Mouse (Mus musculus): ENCODE results near the gene Vldlr. TPM values are rescaled to one million over a fixed set of nuclear protein-coding genes. Genes with fewer than 3 reads are reported as not detected.

Gene Vldlr
- total RNA-seq (2014; fragmentation: Nextera tagmentation) (not detected in 2 replicates), total RNA-seq (2017) (0.06 and 0.16 TPM in 2 replicates), polyA plus RNA-seq (2012) (not detected in 2 replicates)

DNA sequence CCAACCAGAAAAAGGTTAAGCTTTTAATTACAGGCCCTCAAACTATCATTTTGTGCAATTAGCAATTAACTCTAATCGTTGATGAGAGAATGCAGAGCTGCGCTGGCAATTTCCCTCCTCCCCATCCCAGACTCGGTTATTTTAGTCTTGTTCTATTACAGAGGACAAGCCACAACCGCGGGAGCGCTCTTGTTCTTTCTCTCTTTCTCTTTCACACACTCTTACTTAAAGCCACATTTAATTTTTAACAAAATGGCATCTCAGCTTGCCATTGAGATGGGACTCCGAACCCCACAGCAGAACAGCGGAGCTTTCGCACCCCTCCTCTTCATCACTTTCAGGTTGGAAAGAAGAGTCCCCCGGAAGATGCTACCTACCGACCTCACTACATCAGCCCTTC lies at the start of gene Vldlr:
TSS of gene Vldlr (plus strand) at position 167 of the 400 bp plus-strand sequence.
- Histone ChIP-seq H3K4me1 (ENCODE audit: insufficient read depth, low read depth, low read length) (no peaks in the 10 kb centered on the region), H3K36me3 (replicated peaks) (no peaks in the 10 kb centered on the region), H3K4me3 (ENCODE audit: low read depth, low read length) (no peak within 1 kb of the TSS), H3K9me3 (replicated peaks) (peaks cover 26% of the 10 kb centered on the region), H3K27me3 (ENCODE audit: insufficient read depth, low read length) (no peaks in the 10 kb centered on the region)
- DNase-seq (ENCODE audit: low spot score), result no peak
- no peak for ATAC-seq (ENCODE audit: extremely low read depth, insufficient number of reproducible peaks, low FRiP score, poor library complexity, severe bottlenecking)
- TF ChIP-seq GATA1 (IDR thresholded peaks at IDR 0.05; ENCODE audit: borderline replicate concordance, low read length) (no peak), CTCF (IDR thresholded peaks at IDR 0.05; ENCODE audit: low read depth, low read length) (no peak), TAL1 (conservative IDR thresholded peaks at IDR 0.05; ENCODE audit: low read depth, low read length) (no peak), GATA2 (IDR thresholded peaks at IDR 0.05; ENCODE audit: borderline replicate concordance, low read depth, low read length) (no peak), POLR2AphosphoS5 (IDR thresholded peaks at IDR 0.05; ENCODE audit: insufficient replicate concordance, low read depth, low read length) (no peak)

DNA sequence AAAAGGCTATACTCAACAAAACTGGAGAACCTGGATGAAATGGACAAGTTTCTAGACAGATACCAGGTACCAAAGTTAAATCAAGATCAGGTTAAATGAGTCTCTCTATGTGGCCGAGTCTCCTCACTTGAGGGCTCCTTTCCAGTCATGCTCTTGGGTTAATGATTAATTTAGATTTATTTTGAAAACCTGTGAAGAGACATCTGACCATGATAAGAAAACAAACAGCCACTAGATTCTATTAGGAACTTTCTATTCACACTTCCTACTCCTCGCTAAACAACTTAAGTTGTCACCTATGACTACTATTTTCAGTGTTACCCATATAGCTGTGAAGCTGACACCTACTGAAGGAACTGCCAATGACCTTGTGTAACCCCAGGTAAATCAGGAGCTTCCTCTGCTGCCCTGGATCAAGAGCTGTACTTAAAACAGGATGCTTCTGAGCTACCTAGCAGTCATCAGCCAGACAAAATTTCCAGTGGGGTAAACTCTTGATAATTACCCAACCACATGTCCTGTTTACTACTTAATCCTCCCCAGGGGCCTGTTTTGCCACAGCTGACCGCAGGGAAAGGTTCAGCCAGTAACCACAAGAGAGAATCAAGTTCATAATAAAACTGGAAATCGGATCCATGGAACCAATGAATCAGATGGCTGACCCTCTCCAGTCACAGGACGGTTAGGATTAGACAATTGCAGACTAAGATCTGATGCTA lies 48.5 kb upstream of the Vldlr start:
- no peak overlapping the region for H3K4me3 ChIP-seq (ENCODE audit: low read depth, low read length)
- no peak for ATAC-seq (ENCODE audit: extremely low read depth, insufficient number of reproducible peaks, low FRiP score, poor library complexity, severe bottlenecking)

DNA sequence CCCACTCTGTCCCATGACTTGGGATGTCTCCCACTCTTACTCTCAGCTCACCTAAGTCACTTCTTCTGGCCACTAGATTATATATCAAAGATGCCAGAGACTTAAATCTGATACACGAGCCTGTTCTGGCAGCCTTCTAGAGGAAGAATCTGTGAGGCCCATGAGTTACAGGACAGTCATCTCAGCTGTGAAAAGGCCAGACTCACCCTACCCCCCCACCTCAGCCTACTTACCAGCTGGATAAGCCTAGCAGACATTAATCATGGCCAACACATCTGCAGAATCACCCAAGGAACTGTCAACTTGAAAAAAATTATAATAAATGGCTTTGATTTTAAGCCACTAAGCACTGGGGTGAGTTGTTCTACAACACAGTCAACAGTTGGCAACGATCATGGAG lies 42.4 kb upstream of the Vldlr start:
- TF ChIP-seq GATA2 (IDR thresholded peaks at IDR 0.05; ENCODE audit: borderline replicate concordance, low read depth, low read length) (no peak), POLR2AphosphoS5 (IDR thresholded peaks at IDR 0.05; ENCODE audit: insufficient replicate concordance, low read depth, low read length) (no peak)
- no peaks in the 10 kb centered on the region for H3K4me1 ChIP-seq (ENCODE audit: insufficient read depth, low read depth, low read length)
- no peaks in the 10 kb centered on the region for H3K36me3 ChIP-seq (replicated peaks)
- DNase-seq (ENCODE audit: low spot score), result no peak
- H3K27me3 ChIP-seq (ENCODE audit: insufficient read depth, low read length), result no peaks in the 10 kb centered on the region
- no peak overlapping the region for H3K4me3 ChIP-seq (ENCODE audit: low read depth, low read length)
- no peak for ATAC-seq (ENCODE audit: extremely low read depth, insufficient number of reproducible peaks, low FRiP score, poor library complexity, severe bottlenecking)
- no peaks in the 10 kb centered on the region for H3K9me3 ChIP-seq (replicated peaks)

More for the DNA sequence above, 48.5 kb upstream of the Vldlr start:
- no peaks in the 10 kb centered on the region for H3K36me3 ChIP-seq (replicated peaks)
- H3K4me1 ChIP-seq (ENCODE audit: insufficient read depth, low read depth, low read length), result no peaks in the 10 kb centered on the region
- no peak for TF ChIP-seq POLR2AphosphoS5 (IDR thresholded peaks at IDR 0.05; ENCODE audit: insufficient replicate concordance, low read depth, low read length)
- no peak for TF ChIP-seq GATA1 (IDR thresholded peaks at IDR 0.05; ENCODE audit: borderline replicate concordance, low read length)
- no peak for TF ChIP-seq CTCF (IDR thresholded peaks at IDR 0.05; ENCODE audit: low read depth, low read length)
- TF ChIP-seq TAL1 (conservative IDR thresholded peaks at IDR 0.05; ENCODE audit: low read depth, low read length), result no peak
- no peak for TF ChIP-seq GATA2 (IDR thresholded peaks at IDR 0.05; ENCODE audit: borderline replicate concordance, low read depth, low read length)
- no peaks in the 10 kb centered on the region for H3K27me3 ChIP-seq (ENCODE audit: insufficient read depth, low read length)
- H3K9me3 ChIP-seq (replicated peaks), result no peaks in the 10 kb centered on the region
- DNase-seq (ENCODE audit: low spot score), result no peak

DNA sequence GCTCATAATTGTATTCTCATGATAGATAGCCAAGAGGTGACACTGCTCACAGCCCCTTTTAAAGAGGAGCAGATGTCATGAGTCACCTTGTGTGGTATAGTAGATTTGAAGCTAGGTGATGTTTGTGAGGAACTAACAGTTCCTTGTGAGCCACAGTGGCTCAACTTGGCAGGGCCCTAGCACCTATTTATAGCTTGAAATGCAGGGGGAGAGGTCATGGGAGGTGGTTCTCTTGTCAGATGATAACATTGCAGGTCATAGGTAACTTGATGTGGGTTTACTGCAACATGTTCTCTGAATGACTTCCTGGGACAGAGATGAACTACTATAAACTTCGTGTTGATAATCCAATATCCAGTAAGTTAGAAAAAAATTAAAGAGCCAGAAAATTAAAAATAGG lies 40.7 kb upstream of the Vldlr start:
- Histone ChIP-seq H3K4me3 (ENCODE audit: low read depth, low read length) (no peak overlapping the region), H3K27me3 (ENCODE audit: insufficient read depth, low read length) (no peaks in the 10 kb centered on the region), H3K36me3 (replicated peaks) (no peaks in the 10 kb centered on the region), H3K4me1 (ENCODE audit: insufficient read depth, low read depth, low read length) (no peaks in the 10 kb centered on the region), H3K9me3 (replicated peaks) (no peaks in the 10 kb centered on the region)
- TF ChIP-seq POLR2AphosphoS5 (IDR thresholded peaks at IDR 0.05; ENCODE audit: insufficient replicate concordance, low read depth, low read length), result no peak
- TF ChIP-seq GATA2 (IDR thresholded peaks at IDR 0.05; ENCODE audit: borderline replicate concordance, low read depth, low read length), result no peak
- DNase-seq (ENCODE audit: low spot score), result no peak
- no peak for ATAC-seq (ENCODE audit: extremely low read depth, insufficient number of reproducible peaks, low FRiP score, poor library complexity, severe bottlenecking)

DNA sequence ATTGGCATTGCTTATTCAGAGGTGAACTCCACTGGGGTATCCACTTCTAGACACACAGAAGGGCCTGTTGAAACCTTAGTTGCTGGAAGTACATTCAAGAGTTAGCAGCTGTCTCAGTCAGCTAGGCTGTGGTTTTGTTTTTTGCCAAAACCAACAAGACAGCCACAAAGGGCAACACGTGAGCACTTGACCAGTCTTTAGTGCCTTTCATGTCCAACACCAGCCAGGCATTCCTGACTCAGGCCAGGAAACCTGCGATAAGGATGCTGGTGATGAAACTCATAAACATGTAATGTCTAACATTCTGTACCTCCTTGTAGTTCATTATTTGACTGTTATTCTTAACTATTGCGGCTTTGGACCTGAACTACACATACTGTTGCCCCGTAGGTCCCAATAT lies 39.7 kb upstream of the Vldlr start:
- ATAC-seq (ENCODE audit: extremely low read depth, insufficient number of reproducible peaks, low FRiP score, poor library complexity, severe bottlenecking) (no peak), DNase-seq (ENCODE audit: low spot score) (no peak)
- Histone ChIP-seq H3K4me3 (ENCODE audit: low read depth, low read length) (no peak overlapping the region), H3K4me1 (ENCODE audit: insufficient read depth, low read depth, low read length) (no peaks in the 10 kb centered on the region), H3K9me3 (replicated peaks) (no peaks in the 10 kb centered on the region), H3K36me3 (replicated peaks) (no peaks in the 10 kb centered on the region), H3K27me3 (ENCODE audit: insufficient read depth, low read length) (no peaks in the 10 kb centered on the region)
- no peak for TF ChIP-seq GATA1 (IDR thresholded peaks at IDR 0.05; ENCODE audit: borderline replicate concordance, low read length)
- TF ChIP-seq GATA2 (IDR thresholded peaks at IDR 0.05; ENCODE audit: borderline replicate concordance, low read depth, low read length), result no peak
- TF ChIP-seq TAL1 (conservative IDR thresholded peaks at IDR 0.05; ENCODE audit: low read depth, low read length), result no peak
- TF ChIP-seq POLR2AphosphoS5 (IDR thresholded peaks at IDR 0.05; ENCODE audit: insufficient replicate concordance, low read depth, low read length), result no peak
- no peak for TF ChIP-seq CTCF (IDR thresholded peaks at IDR 0.05; ENCODE audit: low read depth, low read length)

DNA sequence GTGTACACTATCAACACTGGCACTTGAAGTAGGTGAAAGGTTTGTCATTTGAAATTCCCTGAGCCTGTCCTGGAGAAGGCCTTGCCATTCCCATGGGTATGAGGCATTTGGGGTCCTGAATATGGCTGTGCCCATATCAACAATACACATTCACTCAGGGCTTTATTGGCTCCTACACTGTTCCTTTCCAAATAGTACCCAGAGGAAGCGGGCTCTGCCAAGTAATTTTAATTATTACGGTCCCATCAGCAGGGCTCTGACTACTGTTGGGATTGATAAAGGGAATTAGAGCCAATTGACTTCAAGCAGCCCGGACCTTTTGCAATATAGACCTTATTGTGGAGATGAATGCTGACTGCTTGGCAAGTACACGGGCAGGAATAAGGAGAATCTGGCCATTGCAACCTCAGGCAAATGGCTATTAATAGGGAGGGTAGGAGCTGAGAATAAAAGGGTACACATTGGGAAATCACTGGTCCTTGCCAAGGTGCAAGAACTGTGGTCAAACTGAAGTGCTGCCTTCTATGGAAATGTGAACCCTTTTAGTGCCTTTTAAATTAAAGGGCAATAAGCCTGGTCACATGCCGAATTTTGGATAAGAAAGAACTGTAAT lies 38.0 kb upstream of the Vldlr start:
- TF ChIP-seq GATA2 (IDR thresholded peaks at IDR 0.05; ENCODE audit: borderline replicate concordance, low read depth, low read length) (no peak), POLR2AphosphoS5 (IDR thresholded peaks at IDR 0.05; ENCODE audit: insufficient replicate concordance, low read depth, low read length) (no peak), CTCF (IDR thresholded peaks at IDR 0.05; ENCODE audit: low read depth, low read length) (no peak), GATA1 (IDR thresholded peaks at IDR 0.05; ENCODE audit: borderline replicate concordance, low read length) (no peak), TAL1 (conservative IDR thresholded peaks at IDR 0.05; ENCODE audit: low read depth, low read length) (no peak)
- DNase-seq (ENCODE audit: low spot score) (no peak), ATAC-seq (ENCODE audit: extremely low read depth, insufficient number of reproducible peaks, low FRiP score, poor library complexity, severe bottlenecking) (no peak)
- Histone ChIP-seq H3K36me3 (replicated peaks) (no peaks in the 10 kb centered on the region), H3K4me3 (ENCODE audit: low read depth, low read length) (no peak overlapping the region), H3K4me1 (ENCODE audit: insufficient read depth, low read depth, low read length) (no peaks in the 10 kb centered on the region), H3K9me3 (replicated peaks) (no peaks in the 10 kb centered on the region), H3K27me3 (ENCODE audit: insufficient read depth, low read length) (no peaks in the 10 kb centered on the region)

Measured in G1E (cell line).